Mouse (Mus musculus) NIH3T3 (cell line): ENCODE measurements around the gene Arhgap10.

Source experiments
- DNase-seq: peaks from one replicate; pipeline ENCODE4 v3.0.0-alpha.2; 2012; ENCODE audit warnings: low read depth

The Arhgap10 gene

DNA sequence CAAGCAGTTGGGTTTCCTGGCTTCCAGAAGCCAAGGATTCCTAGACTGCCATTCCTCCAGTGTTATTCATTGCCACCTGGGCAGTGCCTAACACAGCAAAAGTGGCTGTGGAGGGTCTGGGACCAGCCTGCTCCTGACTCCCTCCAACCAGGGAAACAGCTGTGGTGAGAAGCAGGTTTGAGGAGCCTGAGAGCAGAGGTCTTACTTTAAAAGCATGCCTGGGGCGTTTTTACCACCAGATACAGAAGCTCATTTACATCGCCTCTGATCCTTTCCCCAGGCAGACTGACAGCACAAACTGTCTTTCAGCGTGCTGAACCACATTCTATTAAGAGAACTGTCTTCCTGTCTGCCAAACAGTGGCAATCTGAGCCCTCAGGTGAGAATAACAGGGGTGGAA lies 237.8 kb downstream of the Arhgap10 start:
- DNase-seq, result no peak

GRCm38 (mm10) chr8:77278246-77278645 lies 239.5 kb downstream of the Arhgap10 start:
- no peak for DNase-seq

DNA sequence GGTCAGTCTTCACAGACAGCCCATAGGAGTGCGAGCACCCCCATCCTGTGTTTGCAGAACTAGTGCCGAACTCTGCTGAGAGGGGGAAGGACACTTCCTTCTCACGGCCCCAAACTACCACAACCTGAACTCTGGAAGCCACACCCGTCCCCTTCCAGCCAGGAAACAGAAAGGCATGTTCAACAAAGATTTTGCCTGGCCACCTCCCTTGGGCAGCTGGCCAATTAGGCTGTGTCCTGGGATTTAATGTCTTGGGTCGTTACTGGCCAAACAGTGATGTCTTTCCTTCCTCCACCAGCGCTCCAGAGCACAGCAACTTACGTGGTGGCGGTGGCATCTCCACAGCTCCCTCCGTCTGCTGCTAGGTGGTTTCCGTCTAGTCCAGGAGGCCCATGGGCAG lies 240.9 kb downstream of the Arhgap10 start:
- peak; percentile 9 for DNase-seq

GRCm38 (mm10) chr8:77275571-77275970 lies 242.2 kb downstream of the Arhgap10 start:
- DNase-seq, result no peak

- no peak for DNase-seq
Measured at GRCm38 (mm10) chr8:77272136-77272535, 245.6 kb downstream of the Arhgap10 start.

DNA sequence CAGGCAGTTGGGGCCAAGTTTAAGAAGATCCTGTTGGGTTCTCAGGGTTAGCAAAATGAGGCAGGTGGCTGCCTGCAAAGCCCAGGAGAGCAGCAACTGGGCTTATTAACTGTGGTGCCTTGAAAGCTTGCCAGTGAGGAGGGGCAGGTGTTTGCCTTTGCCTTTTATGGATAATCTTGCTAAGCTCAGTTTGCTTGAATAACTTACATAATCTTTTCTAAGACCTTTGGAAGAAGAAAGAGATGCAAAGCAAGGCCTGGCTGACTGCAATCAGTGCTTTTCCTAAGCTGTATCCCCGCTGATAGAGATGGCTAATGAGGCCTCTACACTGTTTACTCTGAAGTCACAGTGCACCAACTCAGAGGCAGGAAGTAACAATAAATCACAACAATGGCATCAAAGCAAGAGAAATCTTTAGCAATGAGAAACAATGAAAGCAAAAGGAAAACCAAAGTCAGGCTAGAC lies 249.8 kb downstream of the Arhgap10 start:
- DNase-seq, result no peak

- peak; percentile 20 for DNase-seq
Measured at GRCm38 (mm10) chr8:77262216-77263009, 255.3 kb downstream of the Arhgap10 start.

DNA sequence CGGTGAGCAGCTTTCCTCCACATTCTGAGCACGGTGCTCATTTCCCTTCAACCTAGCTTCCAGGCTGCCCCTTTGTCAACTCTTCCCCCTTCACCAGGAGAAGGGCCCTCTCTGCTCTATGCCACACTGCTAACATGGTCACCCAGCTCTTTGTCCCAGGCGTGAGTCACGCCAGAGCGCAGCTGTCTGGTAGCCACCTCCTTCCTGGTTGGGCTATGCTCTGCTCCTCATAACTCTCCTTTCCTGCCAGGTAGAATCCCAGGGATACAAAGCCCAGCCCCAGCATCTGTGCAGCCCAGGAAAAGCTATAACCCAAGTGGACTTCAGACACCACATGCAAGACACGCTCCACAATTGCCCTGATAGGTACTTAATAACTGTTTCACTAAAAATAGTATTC lies 256.5 kb downstream of the Arhgap10 start:
- DNase-seq, result no peak

GRCm38 (mm10) chr8:77257085-77257451 lies 260.7 kb downstream of the Arhgap10 start:
- no peak for DNase-seq

DNA sequence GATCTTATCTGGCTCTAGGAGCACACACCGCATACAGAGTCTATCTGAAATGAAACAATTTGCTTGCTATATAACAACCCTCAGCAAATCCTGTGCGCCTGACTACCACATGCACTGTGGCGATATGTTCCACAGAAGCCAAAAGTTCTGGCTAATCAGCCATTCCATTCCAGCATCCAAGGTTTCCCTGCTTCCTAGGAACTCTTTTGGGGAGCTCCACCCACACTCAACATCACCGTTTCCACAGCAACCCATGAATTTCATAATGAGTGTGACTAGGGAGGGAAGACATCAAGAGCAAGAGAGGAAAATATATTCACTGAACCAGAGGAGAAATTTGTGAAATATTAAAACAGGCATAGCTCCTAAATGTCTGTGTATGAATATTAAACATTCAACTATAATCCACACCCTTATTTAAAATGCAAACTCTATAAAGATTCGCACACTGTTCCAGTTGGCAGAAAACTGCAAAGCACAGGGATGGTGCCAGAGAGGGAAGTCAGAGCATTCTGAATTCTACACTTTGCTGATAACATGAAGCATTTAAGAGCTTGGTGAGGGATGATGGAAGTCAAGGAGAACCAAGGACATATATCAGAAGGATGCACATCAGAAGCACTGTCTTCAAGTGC lies 261.2 kb downstream of the Arhgap10 start:
- peak; percentile 12 for DNase-seq

DNA sequence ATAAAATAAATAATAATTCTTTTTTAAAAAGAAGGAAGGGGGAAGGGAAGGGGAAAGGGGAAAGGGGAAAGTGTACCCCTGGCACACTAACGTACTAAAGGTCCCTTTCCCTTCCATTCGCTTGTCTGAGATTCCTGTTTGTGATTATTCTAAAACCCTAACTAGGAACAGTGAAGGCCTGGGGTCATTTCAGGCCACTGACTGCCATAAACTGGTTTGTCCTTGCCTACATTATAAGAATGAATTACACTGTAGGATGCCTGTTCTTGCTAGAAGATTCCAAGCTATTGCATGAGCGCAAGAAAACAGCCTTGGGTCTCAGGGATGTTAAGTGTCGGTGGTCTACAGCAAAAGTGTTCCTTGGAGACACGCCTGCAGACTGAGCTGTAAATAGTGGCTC lies 263.3 kb downstream of the Arhgap10 start:
- no peak for DNase-seq

DNA sequence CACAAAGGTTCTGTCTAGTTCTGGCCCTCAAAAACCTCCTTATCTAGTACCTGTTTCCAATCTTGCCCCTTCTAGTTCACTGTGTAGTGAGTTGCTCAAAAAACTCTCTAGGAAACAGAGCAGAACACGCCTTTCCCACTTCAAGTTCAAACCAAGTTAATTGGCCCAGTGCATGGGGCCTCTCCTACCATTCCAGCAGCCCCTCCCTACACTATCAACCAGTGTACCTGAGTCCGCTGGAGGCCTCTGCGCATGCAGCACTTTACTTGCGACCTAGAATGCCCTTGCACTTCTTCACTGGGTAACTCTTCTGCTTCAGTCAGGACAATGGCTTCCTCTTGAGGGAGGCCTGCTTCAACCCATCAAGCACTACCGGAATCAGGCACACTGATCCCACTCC lies 266.6 kb downstream of the Arhgap10 start:
- DNase-seq, result no peak

- DNase-seq, result no peak
Measured at GRCm38 (mm10) chr8:77250094-77250493, 267.7 kb downstream of the Arhgap10 start.

DNA sequence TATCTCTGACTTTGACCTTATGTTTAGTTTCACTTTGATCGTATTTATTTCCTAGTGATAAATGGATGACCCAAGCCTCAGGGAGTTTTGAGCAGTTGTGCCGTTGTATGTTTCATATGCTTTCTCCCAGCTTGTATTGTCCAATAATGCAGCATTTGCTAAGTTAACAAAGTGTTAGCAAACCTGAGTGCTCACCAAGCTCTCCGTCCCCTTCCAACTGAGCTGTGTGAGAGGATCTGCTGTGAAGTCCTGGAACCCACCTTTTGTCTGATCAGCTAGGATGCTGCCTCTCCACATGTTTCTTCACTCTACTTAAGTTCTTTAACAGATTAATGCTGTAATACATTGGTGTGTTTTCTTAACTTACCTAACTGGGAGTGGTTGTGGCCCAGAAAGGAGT lies 276.4 kb downstream of the Arhgap10 start:
- DNase-seq, result no peak

GRCm38 (mm10) chr8:77239462-77239861 lies 278.3 kb downstream of the Arhgap10 start:
- DNase-seq, result no peak

GRCm38 (mm10) chr8:77236701-77237100 lies 281.1 kb downstream of the Arhgap10 start:
- DNase-seq, result peak; percentile 69

GRCm38 (mm10) chr8:77232411-77232810 lies 285.3 kb downstream of the Arhgap10 start:
- DNase-seq, result no peak

DNA sequence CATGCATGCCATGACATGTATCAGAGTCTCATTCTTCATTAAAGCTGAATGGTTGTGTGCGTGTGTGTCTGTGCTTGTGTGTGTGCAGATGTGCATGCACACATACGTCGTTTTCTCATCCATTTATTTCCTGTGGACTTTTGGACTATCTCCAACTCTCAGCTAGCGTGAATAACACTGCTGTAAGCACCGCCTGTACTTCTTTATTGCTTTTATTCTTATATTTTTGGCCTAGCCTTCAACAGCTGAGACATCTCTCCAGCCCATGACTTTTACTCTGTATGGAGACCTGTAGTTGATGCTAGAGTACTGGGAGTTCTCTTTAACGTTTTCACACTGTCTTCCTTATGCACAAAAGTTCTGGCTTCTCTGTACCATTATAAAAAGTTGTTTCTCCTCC lies 285.9 kb downstream of the Arhgap10 start:
- DNase-seq, result no peak

GRCm38 (mm10) chr8:77231211-77231610 lies 286.5 kb downstream of the Arhgap10 start:
- peak; percentile 42 for DNase-seq

DNA sequence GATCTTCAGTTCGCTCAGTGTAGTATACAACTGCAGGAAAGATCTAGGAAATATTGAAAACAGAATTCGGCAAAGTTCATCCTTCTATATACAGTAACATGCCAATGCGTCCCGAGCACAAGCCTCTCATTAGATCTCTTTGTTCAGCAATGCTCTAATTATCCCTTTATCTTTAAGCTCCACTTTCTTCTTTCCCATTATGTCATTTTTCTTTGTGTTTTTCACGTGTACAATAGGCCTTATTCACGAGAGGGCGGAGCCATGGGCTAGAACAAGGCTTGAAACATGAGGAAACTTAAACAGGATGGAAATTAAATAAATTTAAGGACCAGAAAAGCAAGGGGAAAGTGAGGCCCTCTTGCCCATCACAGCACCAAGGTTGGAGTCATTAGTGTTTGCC lies 289.1 kb downstream of the Arhgap10 start:
- DNase-seq, result no peak

DNA sequence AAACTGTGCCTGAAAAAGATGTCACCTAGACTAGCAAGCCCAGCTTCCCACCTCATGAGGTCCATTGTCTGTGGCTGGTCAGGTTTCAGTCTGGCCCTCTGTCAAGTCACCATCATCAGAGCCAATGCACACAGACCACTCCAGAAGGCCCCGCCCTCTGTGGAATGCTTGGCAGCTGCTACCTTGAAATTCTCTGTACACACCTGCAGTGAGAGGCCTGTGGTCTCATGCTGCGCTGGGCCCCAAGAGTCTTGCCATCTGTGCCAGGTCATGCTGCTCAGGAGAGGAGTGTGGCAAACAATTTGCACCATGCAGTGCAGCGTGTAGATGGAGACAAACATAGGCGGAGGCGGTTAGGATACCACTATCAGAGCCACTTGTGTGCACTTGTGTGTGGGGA lies 290.0 kb downstream of the Arhgap10 start:
- no peak for DNase-seq

DNA sequence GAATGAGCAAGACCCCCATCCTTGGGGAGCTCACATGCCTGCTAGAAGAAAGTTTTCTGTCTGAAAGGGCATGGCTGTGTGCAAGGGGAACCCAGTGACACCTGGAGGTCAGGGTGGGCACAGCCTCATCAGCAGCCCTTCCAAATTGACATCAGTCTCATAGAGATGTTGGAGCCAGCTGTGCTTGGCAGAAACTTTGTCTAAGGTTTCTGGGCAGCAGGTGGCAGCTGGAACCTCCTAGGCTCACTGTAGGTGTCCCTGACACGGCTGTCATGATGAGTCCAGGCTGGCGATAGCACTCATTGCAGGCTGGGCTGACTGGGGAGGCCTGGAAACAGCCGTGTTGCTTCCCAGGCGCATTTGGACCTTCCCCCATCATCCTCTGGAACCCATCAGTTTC lies 294.6 kb downstream of the Arhgap10 start:
- DNase-seq, result no peak

GRCm38 (mm10) chr8:77215191-77215590 lies 302.6 kb downstream of the Arhgap10 start:
- no peak for DNase-seq

DNA sequence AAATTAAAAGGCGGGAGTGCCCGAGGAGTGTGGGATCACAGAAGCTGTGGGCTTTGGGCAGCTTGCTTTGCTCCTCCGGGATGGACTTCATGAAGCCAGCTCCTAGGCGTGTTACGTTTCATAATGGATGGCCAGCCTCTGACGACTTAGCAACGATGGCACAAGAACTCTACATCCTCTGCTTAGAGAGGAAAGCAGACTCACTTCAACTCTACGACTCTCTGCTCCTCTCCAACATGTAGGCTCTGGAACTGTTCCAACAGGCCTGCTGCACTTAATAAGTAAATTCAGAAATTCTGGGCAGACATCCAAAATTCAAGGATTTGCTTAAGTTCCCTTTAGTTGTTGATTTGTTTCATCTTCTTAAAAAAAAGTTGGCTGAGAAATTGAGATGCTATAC lies 303.1 kb downstream of the Arhgap10 start:
- peak; percentile 87 for DNase-seq
